Mouse (Mus musculus) heart, adult 2 months (tissue): Measurements from ENCODE around the gene Zfp804b. TPM values are rescaled to one million over a fixed set of nuclear protein-coding genes. Genes with fewer than 3 reads are reported as not detected.
"Not testable (repeated sequence)": the region's sequence is repeated elsewhere in the genome, so short reads cannot be mapped to it uniquely, and the experiment has no call there.

ENCODE experiments used
- DNase-seq, 2 experiments: peaks; one replicate each; pipeline ENCODE4 v3.0.0; 2021
- H3K27ac ChIP-seq: fragments of 200-600 bp; 2 replicates; pipeline ENCODE4 v1.8.1; 2022
- H3K27me3 ChIP-seq: fragments of 200-500 bp; 2 replicates; pipeline ENCODE4 v1.6.1; 2012; ENCODE audit warnings: mild to moderate bottlenecking, low read length, inconsistent platforms, mixed read lengths; ENCODE audit not compliant: control insufficient read depth, insufficient read depth
- H3K36me3 ChIP-seq: fragments of 200-500 bp; 2 replicates; pipeline ENCODE4 v1.6.1; 2012; ENCODE audit warnings: low read length, inconsistent platforms; ENCODE audit not compliant: control insufficient read depth, insufficient read depth
- H3K4me1 ChIP-seq: fragments of 200-500 bp; 2 replicates; pipeline ENCODE4 v1.6.1; 2011; ENCODE audit warnings: low read length; ENCODE audit not compliant: control insufficient read depth, insufficient read depth
- H3K4me3 ChIP-seq: fragments of 200-600 bp; 2 replicates; pipeline ENCODE4 v1.8.1; 2022
- H3K79me2 ChIP-seq: fragments of 200-500 bp; replicated peaks from 2 replicates; pipeline ENCODE4 v1.6.1; 2012; ENCODE audit warnings: mild to moderate bottlenecking, inconsistent platforms, low read length, moderate library complexity, mixed read lengths; ENCODE audit not compliant: control insufficient read depth, insufficient read depth
- H3K9ac ChIP-seq: fragments of 200-500 bp; 2 replicates; pipeline ENCODE4 v1.6.1; 2012; ENCODE audit warnings: low read depth, mild to moderate bottlenecking, control low read depth, inconsistent platforms, low read length, mixed read lengths
- CTCF ChIP-seq: fragments of 200-600 bp; IDR thresholded peaks from 2 replicates; pipeline ENCODE4 v1.8.1; 2022; ENCODE audit warnings: antibody characterized with exemption, mild to moderate bottlenecking, moderate library complexity
- EP300 ChIP-seq: fragments of 200-500 bp; IDR thresholded peaks from 2 replicates; pipeline ENCODE4 v1.6.1; 2011; ENCODE audit warnings: low read depth, low read length, control low read depth; ENCODE audit not compliant: insufficient read depth
- POLR2A ChIP-seq: fragments of 200-500 bp; IDR thresholded peaks from 2 replicates; pipeline ENCODE4 v1.6.1; 2011; ENCODE audit warnings: mild to moderate bottlenecking, low read depth, low read length, control low read depth; ENCODE audit not compliant: insufficient read depth
- WGBS: fragments of 180-500 bp; shearing (Covaris S2); methylation state at CpG from one replicate; pipeline ENCODE4 v1.1.7; 2018; 5-methylcytosine and 5-hydroxymethylcytosine counted together
- intact Hi-C: fragments of 180-260 bp; cut with DNase I; formaldehyde crosslinking; loops from one replicate; pipeline ENCODE4 v1.15.1; 2025
- long read RNA-seq: library from polyadenylated mRNA; stranded (forward); transcript quantifications from one replicate; pipeline ENCODE4 v2.0.0, GENCODE M21; 2021
- polyA plus RNA-seq: library from polyadenylated mRNA; depleted of rRNA; stranded (reverse); fragments of >200 nt; gene quantifications from 2 replicates; pipeline ENCODE4 v1.2.3, GENCODE M21; 2012; rRNA removed
- total RNA-seq, 2 experiments: library from RNA; stranded (reverse); gene quantifications; 2 replicates each; pipeline ENCODE4 v1.2.3; 2021

The Zfp804b gene
- total RNA-seq (not detected), polyA plus RNA-seq (not detected in 2 replicates)
- long read RNA-seq: 0 reads

DNA sequence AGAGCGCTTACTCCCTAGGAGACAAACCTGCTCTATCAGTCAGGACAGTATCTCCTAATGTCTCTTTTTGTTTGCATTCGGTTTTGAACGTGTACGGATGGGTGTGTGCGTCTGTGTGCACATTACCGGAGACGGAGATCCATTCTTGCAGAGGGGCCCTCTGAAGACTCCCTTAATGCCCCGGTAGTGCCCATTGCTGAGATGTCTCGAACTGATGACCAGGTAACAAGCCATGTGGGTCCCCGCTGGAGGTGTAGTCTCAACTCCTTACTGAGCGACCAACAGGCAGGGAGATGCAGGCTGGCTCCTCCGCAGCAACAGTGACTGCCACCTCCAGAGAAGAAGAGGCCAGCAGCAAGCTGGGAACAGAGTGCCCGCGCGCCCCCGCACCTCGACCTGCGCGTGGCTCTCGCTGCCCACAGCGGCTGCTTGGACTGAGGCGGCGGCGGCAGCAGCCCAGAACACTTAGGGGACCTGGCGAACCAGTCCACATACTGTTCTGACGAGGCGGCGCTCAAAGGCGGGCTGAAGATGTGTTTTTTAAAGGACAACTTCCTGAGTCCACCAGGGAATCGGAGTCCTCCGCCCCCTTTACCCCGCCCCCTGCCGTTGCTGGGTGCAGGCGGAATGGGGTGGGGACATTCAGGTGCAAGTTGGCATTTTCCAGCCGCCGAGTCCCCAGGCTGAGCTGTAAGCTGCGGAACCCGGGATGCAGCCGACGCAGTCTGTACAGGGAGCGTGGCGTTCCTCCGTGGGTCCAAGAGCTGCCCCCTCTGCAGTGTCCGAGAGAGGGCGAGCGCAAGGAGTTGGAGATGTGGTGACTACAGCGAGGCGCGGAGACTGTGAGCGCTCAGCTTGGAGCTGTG, at the start of gene Zfp804b:
Zfp804b (minus strand) TSS at position 612 of the 866 bp plus-strand sequence.
- peak; percentile 3 to 23 for DNase-seq
- H3K36me3 ChIP-seq: no peaks in the 10 kb centered on the region
- peak; percentile 20 for TF ChIP-seq CTCF
- no peak for TF ChIP-seq POLR2A
- H3K4me1 ChIP-seq: no peaks in the 10 kb centered on the region
- no peaks in the 10 kb centered on the region for H3K79me2 ChIP-seq
- under 1% methylated on average over 50 of the region's 50 CpGs for WGBS
- H3K27ac ChIP-seq: no peak within 1 kb of the TSS
- H3K27me3 ChIP-seq: no peaks in the 10 kb centered on the region; the same call in 1 of the 2 replicates
- H3K4me3 ChIP-seq: peak within 1 kb of the TSS; percentile 10; the same call in 1 of the 2 replicates
- no peak within 1 kb of the TSS for H3K9ac ChIP-seq
- intact Hi-C loops: no loop called here

DNA sequence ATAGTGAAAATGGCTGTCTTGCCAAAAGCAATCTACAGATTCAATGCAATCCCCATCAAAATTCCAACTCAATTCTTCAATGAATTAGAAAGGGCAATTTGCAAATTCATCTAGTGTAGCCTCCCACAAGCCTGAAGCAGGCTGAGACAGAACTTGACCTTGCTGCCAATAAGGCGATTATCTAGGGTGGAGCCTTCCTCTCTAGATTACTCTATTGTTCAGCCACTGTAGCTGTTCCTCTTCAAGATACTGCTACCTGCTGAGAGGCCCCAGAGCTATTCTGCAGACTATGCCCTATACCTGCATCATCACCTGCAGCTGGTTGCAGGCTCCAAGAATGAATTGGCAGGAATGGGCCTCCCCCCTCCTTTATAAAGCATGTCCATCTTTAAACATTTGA, 20.1 kb upstream of the Zfp804b start:
- H3K27me3 ChIP-seq, DNase-seq, H3K4me3 ChIP-seq, H3K79me2 ChIP-seq, H3K4me1 ChIP-seq, intact Hi-C loops, H3K36me3 ChIP-seq, H3K9ac ChIP-seq, H3K27ac ChIP-seq: not testable (repeated sequence)
- 49% methylated on average over 1 of the region's 1 CpGs for WGBS

DNA sequence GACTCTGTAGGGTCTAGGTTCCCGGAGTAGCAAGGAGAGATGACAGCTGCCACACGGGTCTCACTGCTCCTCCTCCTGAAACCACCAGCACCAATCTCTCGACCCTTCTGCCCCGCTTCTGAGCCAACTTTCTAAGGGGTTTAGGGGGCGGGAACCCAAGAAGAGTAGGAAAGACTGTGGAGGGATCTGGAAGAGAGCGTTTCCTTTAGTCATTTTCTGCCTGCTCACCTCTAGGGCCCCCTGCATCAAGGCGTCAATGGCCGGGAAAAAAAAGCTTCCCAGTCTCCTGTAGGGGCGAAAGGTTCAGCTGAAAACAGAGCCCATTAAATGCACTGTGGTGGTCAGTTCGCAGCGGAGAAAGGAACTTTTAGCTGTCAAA, 444 bp upstream of the Zfp804b start:
- H3K27ac ChIP-seq: no peak overlapping the region
- under 1% methylated on average over 11 of the region's 11 CpGs for WGBS
- H3K4me1 ChIP-seq: no peaks in the 10 kb centered on the region
- TF ChIP-seq EP300: no peak
- no peak for TF ChIP-seq POLR2A
- no peak for TF ChIP-seq CTCF
- no peaks in the 10 kb centered on the region for H3K36me3 ChIP-seq
- no peak overlapping the region for H3K9ac ChIP-seq
- intact Hi-C loops: no loop called here
- no peaks in the 10 kb centered on the region; the same call in 1 of the 2 replicates for H3K27me3 ChIP-seq
- H3K4me3 ChIP-seq: peak overlapping the region; percentile 10; the same call in 1 of the 2 replicates
- DNase-seq: no peak
- no peaks in the 10 kb centered on the region for H3K79me2 ChIP-seq

DNA sequence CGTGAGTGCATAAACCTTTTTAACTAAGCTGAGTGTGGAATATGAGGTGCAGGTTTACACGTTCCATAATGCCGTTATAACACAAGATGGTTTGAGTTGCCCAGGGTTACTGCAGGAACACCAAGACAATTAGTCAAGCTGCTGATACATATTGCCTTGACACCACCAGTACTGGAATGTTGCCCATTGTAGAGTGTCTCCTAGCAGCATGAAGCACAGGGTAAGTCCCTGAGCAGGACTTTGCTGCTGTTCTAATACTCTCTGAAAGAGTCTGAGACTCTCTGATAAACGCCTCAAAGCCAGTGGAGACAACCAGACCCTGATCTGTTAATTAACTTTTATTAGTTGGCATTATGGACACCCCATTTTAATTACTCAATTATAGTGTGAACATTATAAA, 19.0 kb downstream of the Zfp804b start:
- intact Hi-C loops: no loop called here
- Histone ChIP-seq H3K9ac (no peak overlapping the region), H3K4me1 (no peaks in the 10 kb centered on the region), H3K36me3 (no peaks in the 10 kb centered on the region), H3K27ac (no peak overlapping the region), H3K4me3 (no peak overlapping the region), H3K27me3 (no peaks in the 10 kb centered on the region), H3K79me2 (no peaks in the 10 kb centered on the region)
- WGBS: 76% methylated on average over 4 of the region's 4 CpGs
- no peak for TF ChIP-seq EP300
- TF ChIP-seq POLR2A: no peak
- no peak for TF ChIP-seq CTCF
- DNase-seq: no peak

DNA sequence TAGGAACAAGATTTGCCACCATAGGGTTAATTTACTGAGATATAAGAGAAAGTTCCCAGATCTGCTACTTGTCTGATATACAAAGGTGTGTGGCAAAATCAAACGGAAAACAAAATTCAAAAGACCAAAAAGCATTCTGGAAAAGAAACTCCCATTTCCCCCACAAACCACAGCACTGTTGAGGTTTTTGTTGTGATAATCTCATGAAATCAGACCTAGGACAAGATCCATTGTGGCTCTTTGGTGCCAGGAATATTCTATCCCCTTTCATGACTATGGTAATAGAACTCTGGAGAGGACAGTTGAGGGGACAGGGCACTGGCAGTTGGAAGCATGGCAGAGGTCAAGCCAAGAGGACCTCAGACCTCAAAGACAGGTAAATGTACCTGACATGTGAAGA, 40.7 kb downstream of the Zfp804b start, which contains the start of gene Tex47:
Tex47 (plus strand) TSS at position 301 of the 400 bp plus-strand sequence.
- TF ChIP-seq CTCF (no peak), POLR2A (no peak), EP300 (no peak)
- intact Hi-C loops: no loop called here
- Histone ChIP-seq H3K27ac (no peak within 1 kb of the TSS), H3K36me3 (no peaks in the 10 kb centered on the region), H3K27me3 (no peaks in the 10 kb centered on the region), H3K4me3 (no peak within 1 kb of the TSS), H3K79me2 (no peaks in the 10 kb centered on the region), H3K4me1 (no peaks in the 10 kb centered on the region), H3K9ac (no peak within 1 kb of the TSS)
- WGBS: 67% methylated on average over 1 of the region's 1 CpGs
- no peak for DNase-seq

DNA sequence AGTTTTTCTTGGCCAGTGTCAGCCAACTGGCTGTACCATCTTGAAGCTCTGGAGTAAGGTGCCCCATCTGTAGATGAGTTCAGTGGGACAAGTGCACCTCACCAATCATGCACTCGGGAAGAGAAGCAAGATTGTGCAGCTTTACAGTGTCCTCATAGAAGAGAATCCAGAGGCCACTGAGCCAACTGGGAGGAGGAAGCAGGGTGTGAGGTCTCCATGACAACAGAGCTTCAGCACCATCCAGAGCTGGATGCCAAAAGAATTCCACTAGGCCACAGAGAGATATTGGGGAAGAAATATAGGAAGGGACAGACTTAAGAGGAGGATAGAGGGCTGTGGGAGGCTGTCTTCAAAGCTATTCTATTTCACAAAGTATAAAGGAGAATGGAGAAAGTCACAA, 41.6 kb downstream of the Zfp804b start:
- Histone ChIP-seq H3K4me1 (no peaks in the 10 kb centered on the region), H3K27ac (no peak overlapping the region), H3K27me3 (no peaks in the 10 kb centered on the region), H3K4me3 (no peak overlapping the region), H3K79me2 (no peaks in the 10 kb centered on the region), H3K9ac (no peak overlapping the region), H3K36me3 (no peaks in the 10 kb centered on the region)
- no peak for DNase-seq
- no peak for TF ChIP-seq CTCF
- no peak for TF ChIP-seq EP300
- intact Hi-C loops: no loop called here
- 38% methylated on average over 1 of the region's 1 CpGs for WGBS
